Mouse (Mus musculus): ENCODE results near the gene Porcn.

Porcn gene

GRCm38 (mm10) chrX:8206015-8206693, at the start of gene Porcn:
Gene Porcn, minus strand, starts transcription at chrX:8206525.
- peak; percentile 93 for DNase-seq

GRCm38 (mm10) chrX:8255807-8256206, 49.5 kb upstream of the Porcn start:
- no peak for DNase-seq

DNA sequence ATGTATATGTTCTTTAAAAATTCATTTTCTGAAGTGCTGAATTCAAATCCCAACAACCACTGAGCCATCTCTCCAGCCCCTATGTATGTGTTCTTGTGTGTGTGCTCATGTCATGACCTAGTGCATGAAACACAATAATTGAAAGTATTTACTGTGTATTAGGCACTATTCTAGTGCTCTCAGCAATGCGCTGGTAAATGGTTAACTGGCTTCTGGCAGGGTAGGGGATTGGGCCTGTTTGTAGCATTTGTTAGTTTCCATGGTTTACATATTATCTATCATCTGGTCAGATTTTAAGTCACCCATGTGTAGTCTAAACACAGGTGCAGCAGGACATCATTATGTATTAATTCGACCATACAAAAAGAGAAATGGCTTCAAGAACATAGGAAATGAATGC, 47.4 kb upstream of the Porcn start:
- DNase-seq, result no peak

- peak; percentile 88 for DNase-seq
These were observed 46.3 kb upstream of the Porcn start, which contains the start of gene Ftsj1 for GRCm38 (mm10) chrX:8252334-8253285. Gene Ftsj1, minus strand, starts transcription at chrX:8252406.

GRCm38 (mm10) chrX:8251789-8252333, 45.5 kb upstream of the Porcn start:
- no peak for DNase-seq

DNA sequence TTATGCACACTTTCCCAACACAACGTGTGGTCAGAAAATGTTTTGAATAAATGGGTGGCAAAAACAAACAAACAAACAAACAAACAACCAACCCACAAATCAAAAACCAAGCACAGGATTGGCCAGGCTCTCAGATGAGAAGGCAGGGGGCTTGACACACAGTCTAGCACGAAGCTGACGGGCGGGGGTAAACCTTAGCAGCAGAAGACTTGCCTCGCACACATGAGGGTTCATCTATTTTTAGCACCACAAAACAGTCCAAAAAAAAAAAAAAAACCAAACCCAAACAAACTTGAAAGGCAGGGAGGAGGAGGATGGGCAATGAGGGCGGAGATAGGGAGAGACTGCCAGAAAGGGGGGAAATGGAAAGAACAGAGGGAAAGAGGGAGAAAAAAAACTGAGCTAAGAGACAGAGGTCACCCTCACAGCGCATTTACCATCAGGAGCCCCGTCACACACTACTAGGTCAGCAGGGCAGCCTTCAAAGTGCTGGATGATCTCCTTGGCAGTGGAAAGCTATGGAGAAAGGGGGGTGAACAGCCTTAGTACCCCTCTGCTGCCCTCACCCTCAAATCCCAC, 42.3 kb upstream of the Porcn start:
- DNase-seq, result no peak

DNA sequence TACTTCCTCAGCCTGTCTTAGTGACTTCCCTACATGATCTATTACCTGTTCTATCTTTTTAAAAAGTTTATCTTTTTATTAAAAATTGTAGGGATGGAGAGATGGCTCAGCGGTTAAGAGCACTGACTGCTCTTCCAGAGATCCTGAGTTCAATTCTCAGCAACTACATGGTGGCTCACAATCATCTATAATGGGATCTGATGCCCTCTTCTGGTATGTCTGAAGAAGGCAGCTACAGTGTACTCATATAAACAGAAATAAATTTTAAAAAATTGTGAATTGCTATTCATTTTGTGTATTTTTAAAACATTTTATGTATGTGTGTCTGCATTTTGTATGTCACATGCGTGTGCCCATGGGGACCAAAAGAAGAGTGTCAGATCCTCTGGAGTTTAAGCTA, 41.4 kb upstream of the Porcn start:
- DNase-seq, result no peak

DNA sequence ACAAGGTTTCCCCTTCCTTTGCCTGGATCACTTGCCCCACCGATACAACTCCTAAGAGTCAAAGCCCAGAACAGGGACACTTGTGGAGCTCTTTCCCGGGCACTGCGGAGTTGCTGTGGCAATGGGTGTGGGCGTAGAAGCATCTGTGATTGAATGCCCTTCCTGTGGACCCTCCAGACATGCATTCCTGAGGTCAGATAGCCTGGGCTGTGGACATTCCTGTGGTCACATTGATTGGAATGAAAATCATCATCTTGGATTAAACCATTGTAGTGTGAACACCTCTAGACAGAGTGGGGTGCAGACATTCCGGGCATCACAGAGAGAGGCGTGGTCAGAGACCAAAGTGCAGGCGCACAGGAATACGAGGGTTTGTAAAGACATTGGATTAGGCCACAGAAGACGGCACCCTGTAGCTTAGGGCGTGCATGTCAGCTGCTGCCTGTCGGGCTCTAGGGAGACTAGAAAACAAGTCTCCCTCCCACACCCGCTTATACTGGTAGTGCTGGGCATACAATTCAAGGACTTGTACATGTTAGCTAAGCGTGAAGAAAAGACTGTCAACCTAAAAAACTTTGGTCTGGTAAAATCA, 32.6 kb upstream of the Porcn start:
- DNase-seq, result no peak

- DNase-seq, result no peak
These were observed 30.4 kb upstream of the Porcn start for GRCm38 (mm10) chrX:8236704-8237103.

DNA sequence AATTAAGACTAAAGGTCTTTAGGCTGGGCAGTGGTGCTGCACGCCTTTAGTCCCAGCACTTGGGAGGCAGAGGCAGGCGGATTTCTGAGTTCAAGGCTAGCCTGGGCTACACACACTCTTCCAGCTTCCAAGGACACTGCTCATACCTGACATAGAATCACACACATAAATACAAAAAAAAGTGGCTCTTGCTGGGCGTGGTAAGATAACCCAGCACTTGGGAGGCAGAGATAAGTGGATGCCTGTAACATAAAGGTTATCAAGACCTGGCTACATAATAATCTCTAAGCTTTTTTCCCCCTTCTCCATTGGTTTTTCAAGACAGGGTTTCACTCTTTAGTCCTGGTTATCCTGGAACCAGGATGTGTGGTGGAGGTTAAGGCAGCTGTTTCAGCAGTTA, 27.3 kb upstream of the Porcn start:
- DNase-seq, result no peak

GRCm38 (mm10) chrX:8230272-8230671, 23.9 kb upstream of the Porcn start:
- no peak for DNase-seq

DNA sequence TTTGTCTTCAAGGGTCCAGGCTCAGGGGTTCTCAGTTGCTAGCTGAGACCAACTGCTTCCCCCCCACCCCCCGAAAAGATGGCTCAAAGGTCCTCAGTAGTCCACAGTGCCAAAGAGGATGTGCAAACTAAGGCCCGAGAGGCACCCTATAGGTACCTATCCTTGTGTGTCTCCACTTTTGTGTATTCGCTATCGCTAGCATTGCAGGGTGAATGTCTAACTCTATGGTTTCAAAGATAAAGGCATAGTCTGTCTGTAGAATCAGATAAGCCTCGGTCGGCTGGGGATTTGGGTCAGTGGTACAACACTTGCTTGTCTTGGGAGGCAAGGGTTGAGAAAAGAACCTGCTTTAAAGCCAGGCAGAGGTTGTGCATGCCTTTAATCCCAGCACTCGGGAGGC, 17.1 kb upstream of the Porcn start:
- no peak for DNase-seq

- DNase-seq, result peak; percentile 65
These were observed 16.5 kb upstream of the Porcn start for GRCm38 (mm10) chrX:8222678-8223421.

- DNase-seq, result peak; percentile 72
These were observed 16.0 kb upstream of the Porcn start for GRCm38 (mm10) chrX:8222296-8222677.

DNA sequence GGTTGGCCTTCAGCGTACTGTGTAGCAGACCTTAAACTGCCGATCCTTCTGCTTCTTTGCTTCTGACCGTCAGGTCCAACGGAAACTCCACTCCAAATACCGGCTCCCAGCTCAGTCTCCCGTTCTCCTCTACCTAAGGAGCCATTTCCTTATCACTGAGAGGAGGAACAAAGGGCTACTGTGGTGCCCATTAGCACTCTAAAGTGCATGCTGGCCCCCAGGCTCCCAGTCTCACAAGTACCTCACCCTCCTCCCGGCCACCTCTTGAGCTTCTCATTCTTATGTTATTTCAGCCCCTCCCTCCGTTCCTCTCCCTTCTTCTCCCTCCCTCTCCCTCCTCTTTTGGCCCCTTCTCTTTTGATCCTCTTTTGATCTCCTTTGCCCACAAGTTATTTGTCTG, 13.3 kb upstream of the Porcn start:
- no peak for DNase-seq

DNA sequence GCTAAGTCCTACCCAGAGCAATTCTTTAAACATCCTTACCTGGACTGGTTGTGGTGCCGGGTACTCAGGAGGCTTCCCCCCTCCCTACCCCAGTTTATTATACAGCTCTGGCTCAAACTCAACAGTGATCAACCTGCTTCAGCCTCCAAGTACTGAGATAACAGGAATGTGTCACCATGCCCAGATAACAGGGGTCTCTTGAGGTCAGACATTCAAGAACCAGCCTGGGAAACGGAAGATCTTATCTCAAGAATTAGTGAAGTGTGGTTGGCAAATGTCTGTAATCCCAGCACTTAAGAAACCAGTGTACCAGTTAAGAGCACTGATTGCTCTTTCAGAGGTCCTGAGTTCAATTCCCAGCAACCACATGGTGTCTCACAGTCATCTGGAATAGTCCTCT, 11.8 kb upstream of the Porcn start:
- DNase-seq, result no peak

DNA sequence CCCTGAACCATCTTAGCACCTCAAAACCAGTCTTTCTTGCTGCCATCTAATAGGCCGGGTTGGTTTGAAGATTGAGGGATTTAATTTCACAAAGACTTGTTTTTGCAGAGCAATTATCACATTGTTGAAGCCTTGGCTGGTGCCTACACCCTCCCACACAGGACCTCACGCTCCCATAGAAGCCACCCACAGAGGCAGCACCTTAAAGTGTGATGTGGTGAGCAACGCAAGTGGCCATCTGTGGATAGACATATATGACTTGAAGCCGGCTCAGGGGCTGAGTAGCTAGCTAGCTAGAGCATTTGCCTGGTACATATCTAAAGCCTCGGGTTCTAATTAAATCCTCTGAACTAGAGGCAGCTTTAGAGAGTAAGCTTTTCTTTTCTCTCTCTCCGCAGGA, 11.1 kb upstream of the Porcn start:
- DNase-seq, result no peak

DNA sequence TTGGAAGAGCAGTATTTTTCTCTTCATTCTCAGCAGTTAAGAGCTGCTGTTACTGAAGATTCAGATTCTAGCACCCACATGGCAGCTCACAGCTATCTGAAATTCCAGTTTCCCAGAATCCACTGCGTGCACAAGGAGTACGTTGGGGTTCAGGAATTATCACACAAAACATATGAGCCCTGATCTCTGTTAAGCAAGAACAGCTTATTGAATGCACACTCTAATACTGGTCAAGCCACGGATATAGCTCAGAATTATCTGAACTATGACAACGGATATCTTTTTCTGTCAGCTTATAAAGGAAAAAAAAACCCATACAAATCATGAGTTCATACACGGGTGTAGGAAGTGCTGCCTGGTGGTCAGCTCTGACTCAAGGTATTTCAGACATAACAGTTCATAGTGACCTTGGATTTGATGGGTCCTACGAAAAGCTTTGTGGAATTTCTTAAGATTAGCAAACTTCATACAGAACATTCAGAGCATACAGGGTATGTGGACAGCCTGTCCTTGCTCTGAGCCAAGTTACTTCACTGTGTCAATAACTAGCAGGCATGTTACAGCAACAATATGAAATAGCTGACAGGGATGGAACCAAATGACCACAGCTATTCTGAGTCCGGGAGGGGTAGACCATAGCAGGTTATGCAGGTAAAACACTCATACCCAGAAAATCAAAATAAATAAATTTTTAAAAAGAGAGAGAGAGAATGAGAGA, 5.3 kb upstream of the Porcn start:
- DNase-seq, result no peak

DNA sequence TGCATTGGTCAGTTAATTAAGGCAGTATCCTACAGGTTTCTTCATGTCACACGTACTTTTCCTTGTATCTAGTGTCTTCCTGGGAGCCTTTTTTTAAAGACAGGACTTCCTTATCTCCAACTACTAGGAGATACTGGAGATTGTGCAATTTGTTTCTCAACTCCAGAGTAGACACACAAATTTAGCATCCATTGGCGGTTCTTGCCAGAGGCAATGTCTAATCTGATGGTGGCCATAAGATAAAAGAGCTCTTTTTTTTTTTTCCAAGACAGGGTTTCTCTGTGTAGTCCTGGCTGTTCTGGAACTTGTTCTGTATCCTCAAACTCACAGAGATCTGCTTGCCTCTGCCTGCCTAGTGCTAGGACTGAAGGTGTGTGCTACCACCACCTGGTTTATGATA, 3.4 kb upstream of the Porcn start:
- DNase-seq, result no peak

DNA sequence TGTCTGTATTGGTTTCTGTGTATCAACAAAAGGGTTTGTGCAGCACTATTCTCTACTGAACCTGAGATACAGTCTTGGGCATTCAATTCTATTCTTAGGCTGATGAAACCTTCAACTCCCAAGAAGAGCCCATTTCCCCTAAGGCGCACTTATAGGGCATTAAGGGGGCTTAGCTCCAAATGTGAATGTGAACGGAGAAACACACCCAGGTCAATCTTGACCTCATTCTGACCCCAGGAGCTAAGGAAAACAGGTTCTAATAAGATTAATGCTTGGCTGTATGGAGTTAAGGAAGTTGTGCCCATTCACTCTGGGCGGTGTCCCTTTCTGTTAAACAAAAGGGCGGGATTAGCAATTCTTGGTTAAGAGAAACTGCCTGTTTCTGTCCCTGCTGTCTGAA, 899 bp upstream of the Porcn start:
- DNase-seq, result no peak

- no peak for DNase-seq
These were observed 421 bp upstream of the Porcn start for GRCm38 (mm10) chrX:8206694-8207197.
